Mouse (Mus musculus) forebrain, embryonic 15.5 days (tissue): Measurements from ENCODE around the gene Foxp1. TPM values are rescaled to one million over a fixed set of nuclear protein-coding genes. Genes with fewer than 3 reads are reported as not detected.

ENCODE experiments used
- ATAC-seq: fragments of 200-750 bp; cut with Nextera tagmentation; replicated peaks from 2 replicates; pipeline ENCODE4 v1.8.0; 2017; ENCODE audit warnings: mild to moderate bottlenecking, moderate TSS enrichment, moderate library complexity
- H3K27ac ChIP-seq: fragments of 300-500 bp; sonication (generic); replicated peaks from 2 replicates; pipeline ENCODE4 v1.5.1; 2015; ENCODE audit warnings: mild to moderate bottlenecking, inconsistent platforms
- H3K27me3 ChIP-seq: fragments of 300-500 bp; sonication (generic); 2 replicates; pipeline ENCODE4 v1.6.1; 2015; ENCODE audit warnings: inconsistent platforms
- H3K36me3 ChIP-seq: fragments of 300-500 bp; sonication (generic); 2 replicates; pipeline ENCODE4 v1.6.1; 2015; ENCODE audit warnings: mild to moderate bottlenecking, inconsistent platforms
- H3K4me1 ChIP-seq: fragments of 300-500 bp; sonication (generic); 2 replicates; pipeline ENCODE4 v1.6.1; 2015; ENCODE audit warnings: inconsistent platforms
- H3K4me2 ChIP-seq: fragments of 300-500 bp; sonication (generic); replicated peaks from 2 replicates; pipeline ENCODE4 v1.6.1; 2015; ENCODE audit warnings: mild to moderate bottlenecking, inconsistent platforms
- H3K4me3 ChIP-seq: fragments of 300-500 bp; sonication (generic); 2 replicates; pipeline ENCODE4 v1.5.1; 2015; ENCODE audit warnings: mild to moderate bottlenecking, inconsistent platforms
- H3K9ac ChIP-seq: fragments of 300-500 bp; sonication (generic); replicated peaks from 2 replicates; pipeline ENCODE4 v1.6.1; 2015; ENCODE audit warnings: mild to moderate bottlenecking, inconsistent platforms
- H3K9me3 ChIP-seq: fragments of 300-500 bp; sonication (generic); 2 replicates; pipeline ENCODE4 v1.6.1; 2016; ENCODE audit warnings: inconsistent platforms
- WGBS: fragments of 180-500 bp; shearing (Covaris S2); methylation state at CpG from one replicate; pipeline ENCODE4 v1.1.7; 2015; ENCODE audit warnings: mixed read lengths; 5-methylcytosine and 5-hydroxymethylcytosine counted together
- polyA plus RNA-seq: library from polyadenylated mRNA; unstranded; fragments of >200 nt; fragmentation: Nextera tagmentation; extraction: Ambion mirVana; gene quantifications from 2 replicates; pipeline ENCODE4 v1.2.1, GENCODE M21; 2015

The Foxp1 gene
- polyA plus RNA-seq, 1 experiment from 2014 or later: 102 TPM

DNA sequence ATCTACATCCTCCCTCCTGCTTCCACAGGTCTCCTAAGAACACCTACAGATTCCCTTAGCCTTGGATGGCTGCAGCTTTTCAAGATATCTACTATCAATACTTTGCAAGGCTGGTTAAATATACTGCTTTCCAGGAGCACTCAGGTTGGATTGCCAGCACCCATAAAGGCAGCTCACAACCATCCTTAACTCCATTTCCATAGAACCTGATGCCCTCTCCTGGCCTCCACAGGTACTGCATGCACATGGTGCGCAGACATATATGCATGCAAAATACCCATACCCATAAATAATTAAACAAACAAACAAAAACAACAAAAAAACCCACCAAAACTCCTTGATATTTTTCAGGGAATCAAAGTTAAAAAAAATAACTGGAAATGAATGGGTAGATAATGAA lies 514.0 kb downstream of the Foxp1 start:
- ATAC-seq: no peak
- 100% methylated on average over 1 of the region's 1 CpGs for WGBS
- H3K27ac ChIP-seq: no peak overlapping the region
- H3K9me3 ChIP-seq: no peaks in the 10 kb centered on the region
- no peak overlapping the region for H3K9ac ChIP-seq
- peaks cover 18% of the 10 kb centered on the region for H3K4me1 ChIP-seq
- peaks cover 7% of the 10 kb centered on the region; the same call in 1 of the 2 replicates for H3K36me3 ChIP-seq
- H3K4me2 ChIP-seq: no peak overlapping the region
- no peaks in the 10 kb centered on the region for H3K27me3 ChIP-seq
- H3K4me3 ChIP-seq: no peak overlapping the region

DNA sequence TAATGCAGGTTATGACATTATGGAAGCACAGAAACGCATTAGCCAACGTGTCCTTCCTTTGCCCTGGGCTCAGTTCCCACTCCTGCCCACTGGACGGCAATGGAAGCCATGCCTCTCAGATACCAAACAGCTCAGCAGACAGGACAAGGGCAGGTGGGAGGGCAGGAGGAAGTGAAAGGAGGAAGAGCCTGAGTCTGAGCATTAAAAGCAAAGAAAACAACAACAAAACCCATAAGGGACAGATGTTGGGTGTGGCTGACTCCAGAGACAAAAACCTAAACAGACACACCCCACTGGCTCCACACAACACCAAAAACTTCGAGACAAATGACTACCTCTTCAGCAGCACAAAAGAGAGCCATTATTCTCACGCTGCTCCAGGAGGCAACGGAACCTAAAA lies 515.0 kb downstream of the Foxp1 start:
- Histone ChIP-seq H3K27me3 (no peaks in the 10 kb centered on the region), H3K9me3 (no peaks in the 10 kb centered on the region), H3K9ac (no peak overlapping the region), H3K36me3 (peaks cover 7% of the 10 kb centered on the region; the same call in 1 of the 2 replicates), H3K4me3 (no peak overlapping the region), H3K4me1 (peaks cover 8% of the 10 kb centered on the region), H3K27ac (no peak overlapping the region), H3K4me2 (no peak overlapping the region)
- ATAC-seq: no peak
- 65% methylated on average over 6 of the region's 6 CpGs for WGBS

DNA sequence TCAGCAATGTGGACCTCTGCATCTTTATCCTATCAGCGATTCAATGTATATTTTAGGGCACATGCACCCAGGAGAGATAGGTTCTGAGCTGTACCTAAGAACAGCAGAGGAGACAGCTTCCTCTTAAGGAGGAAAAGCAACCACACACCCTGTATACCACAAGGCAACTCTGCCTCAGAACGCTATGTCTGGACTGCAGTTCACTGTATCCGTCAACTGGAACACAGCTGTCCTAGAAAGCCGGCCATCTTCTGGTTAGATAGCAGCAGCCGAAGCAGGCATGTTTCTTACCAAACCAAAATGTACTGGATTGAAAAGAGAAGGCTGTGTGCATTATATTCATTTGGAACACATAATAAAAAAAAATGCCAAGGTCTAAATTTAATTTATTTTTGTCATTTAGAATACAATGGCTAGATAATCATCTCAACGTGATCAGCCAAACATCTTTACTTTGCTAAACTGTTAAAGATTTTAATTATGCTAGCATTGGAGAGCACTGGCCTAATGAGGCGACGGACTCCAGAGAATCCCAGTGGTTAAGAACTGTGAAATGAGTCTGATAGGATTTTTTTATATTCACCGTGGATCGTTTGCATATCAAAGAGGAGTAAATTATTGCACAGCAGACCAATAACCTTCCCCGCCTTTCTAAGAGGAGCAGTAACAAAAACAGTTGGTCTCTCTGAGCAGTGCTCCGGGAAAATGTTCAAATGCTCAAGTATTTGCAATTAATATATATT lies 518.1 kb downstream of the Foxp1 start:
- Histone ChIP-seq H3K9ac (no peak overlapping the region), H3K9me3 (no peaks in the 10 kb centered on the region), H3K27ac (no peak overlapping the region), H3K4me3 (no peak overlapping the region), H3K36me3 (peaks cover 7% of the 10 kb centered on the region; the same call in 1 of the 2 replicates), H3K4me1 (peaks cover 25% of the 10 kb centered on the region), H3K27me3 (no peaks in the 10 kb centered on the region), H3K4me2 (no peak overlapping the region)
- ATAC-seq: no peak
- WGBS: 27% methylated on average over 12 of the region's 12 CpGs

DNA sequence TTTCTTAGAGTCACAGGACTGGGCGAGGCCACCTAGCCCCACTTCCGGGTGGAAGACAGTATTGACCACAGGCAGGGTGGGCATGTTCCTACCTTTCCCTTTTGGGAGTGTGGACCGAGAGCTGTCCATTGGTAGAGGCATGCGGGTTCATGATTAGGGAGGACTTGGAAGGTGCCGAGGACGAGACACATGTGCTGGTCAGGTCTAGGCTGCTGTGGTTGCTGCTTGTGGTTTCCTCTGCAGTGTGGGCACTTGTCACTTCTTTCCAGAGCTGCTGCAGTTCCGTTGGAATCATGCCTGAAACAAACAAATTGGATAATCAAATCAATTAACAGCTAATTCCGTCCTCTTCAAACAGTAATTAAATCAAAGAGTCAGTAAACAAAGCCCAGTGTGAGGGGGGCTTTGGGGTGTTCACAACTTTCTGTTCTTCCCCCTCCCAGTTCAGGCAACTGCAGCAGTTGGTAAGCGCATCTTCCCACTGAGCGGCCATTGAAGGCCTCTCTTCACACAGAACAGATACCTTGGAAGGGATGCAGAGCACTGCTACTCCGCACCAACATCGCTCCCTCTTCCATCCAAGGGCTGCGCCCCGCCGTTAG lies 519.3 kb downstream of the Foxp1 start:
- no peak overlapping the region for H3K9ac ChIP-seq
- H3K4me1 ChIP-seq: peaks cover 31% of the 10 kb centered on the region
- no peak overlapping the region for H3K4me2 ChIP-seq
- ATAC-seq: no peak
- 73% methylated on average over 15 of the region's 15 CpGs for WGBS
- no peaks in the 10 kb centered on the region for H3K27me3 ChIP-seq
- no peak overlapping the region for H3K4me3 ChIP-seq
- no peaks in the 10 kb centered on the region for H3K9me3 ChIP-seq
- H3K27ac ChIP-seq: no peak overlapping the region
- 0 out of 2 replicates have a peak, but pooled peaks cover 2% of the 10 kb centered on the region for H3K36me3 ChIP-seq

DNA sequence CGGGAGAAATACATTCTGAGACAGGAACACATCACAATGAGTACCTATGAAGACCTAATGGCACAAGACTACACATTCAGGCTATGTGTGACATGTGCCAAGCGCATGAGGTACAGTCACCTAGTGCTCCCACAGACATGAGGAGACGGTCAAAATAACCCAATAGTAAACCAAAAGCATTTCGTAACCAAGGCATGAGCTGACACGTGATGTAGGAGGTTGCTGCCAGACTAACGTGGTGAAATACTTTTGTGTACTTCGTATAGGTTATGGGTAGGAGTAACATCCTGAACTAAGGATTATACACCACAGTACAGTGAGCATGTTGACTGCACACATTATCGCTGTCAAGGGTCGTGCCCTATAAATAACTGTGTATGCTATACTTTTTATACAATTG lies 520.9 kb downstream of the Foxp1 start:
- no peak for ATAC-seq
- peaks cover 31% of the 10 kb centered on the region for H3K4me1 ChIP-seq
- WGBS: 93% methylated on average over 9 of the region's 9 CpGs

DNA sequence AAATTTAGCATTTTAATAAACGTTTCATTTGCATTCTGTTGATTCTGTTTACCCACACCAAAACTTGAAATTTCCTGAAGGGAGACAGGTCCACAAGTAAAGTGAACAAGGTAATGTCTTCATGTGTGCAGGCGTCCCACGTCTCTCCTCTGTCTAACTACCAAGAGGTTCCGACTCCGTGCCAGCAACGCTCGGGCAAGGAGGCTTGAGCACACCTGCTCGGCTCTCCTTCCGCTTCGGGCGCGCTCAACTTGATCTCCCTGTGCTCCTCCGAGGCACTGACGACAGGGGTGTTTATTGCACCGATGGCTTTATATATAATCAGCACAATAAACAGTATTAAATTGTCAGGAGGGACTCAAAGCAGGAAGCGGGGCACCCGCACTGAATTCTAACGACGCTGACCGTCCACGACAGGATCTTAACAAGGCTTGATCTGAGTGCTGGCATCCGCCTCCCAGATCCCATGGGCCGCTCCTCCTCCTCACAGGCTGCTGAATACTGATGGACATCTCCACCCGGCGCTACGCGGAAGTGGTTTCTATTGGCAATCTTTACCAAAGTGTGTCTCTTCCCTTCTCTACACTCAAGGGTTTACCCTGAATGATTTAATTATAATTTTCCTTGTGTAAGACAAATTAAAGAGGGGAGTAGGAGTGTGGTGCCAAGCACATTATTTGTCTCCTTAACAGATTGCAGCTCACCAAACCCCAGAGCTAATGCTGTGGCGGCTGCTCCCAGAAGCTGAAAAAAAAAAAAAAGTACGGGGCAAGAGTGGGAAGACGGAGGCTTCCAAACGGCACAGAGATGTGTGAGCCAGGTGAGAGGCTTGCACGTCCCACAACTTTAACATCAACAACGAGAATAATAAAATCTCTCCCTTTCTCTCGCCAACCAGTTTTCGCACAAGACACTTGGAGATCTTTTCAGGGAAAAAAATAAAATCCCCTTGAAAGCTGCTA lies 523.3 kb downstream of the Foxp1 start:
- WGBS: 41% methylated on average over 35 of the region's 35 CpGs
- Histone ChIP-seq H3K27ac (0 out of 2 replicates have a peak overlapping the region, but pooled peaks have one; percentile 28), H3K27me3 (no peaks in the 10 kb centered on the region), H3K4me1 (peaks cover 34% of the 10 kb centered on the region), H3K4me3 (peak overlapping the region; percentile 18), H3K9ac (0 out of 2 replicates have a peak overlapping the region, but pooled peaks have one; percentile 14), H3K36me3 (no peaks in the 10 kb centered on the region), H3K4me2 (peak overlapping the region; percentile 41), H3K9me3 (no peaks in the 10 kb centered on the region)
- ATAC-seq: 0 out of 2 replicates have a peak, but pooled peaks have one; percentile 24

More for the DNA sequence above, 520.9 kb downstream of the Foxp1 start:
- no peak overlapping the region for H3K27ac ChIP-seq
- no peaks in the 10 kb centered on the region for H3K36me3 ChIP-seq
- no peak overlapping the region for H3K9ac ChIP-seq
- no peaks in the 10 kb centered on the region for H3K9me3 ChIP-seq
- no peaks in the 10 kb centered on the region for H3K27me3 ChIP-seq
- no peak overlapping the region for H3K4me2 ChIP-seq
- H3K4me3 ChIP-seq: no peak overlapping the region

DNA sequence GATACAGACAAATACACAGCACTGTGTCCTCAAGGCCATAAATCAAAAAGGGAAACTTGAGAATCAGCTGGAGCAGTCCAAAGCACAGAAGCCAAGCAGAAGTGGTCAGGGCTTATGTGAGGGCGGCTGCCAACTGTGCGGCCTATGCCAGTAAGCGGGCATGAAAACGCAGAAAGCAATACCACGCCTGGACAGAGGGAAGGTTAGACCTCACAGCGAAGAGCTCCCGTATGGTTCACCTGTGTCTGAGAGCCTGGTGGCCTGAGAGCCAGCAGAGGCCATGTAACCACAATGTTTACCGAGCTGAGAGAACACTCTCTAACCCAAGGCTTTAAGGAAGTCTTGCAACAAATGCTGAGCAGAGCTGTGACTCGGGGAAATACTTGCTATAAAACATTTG lies 524.8 kb downstream of the Foxp1 start:
- H3K27me3 ChIP-seq: no peaks in the 10 kb centered on the region
- no peak overlapping the region for H3K4me2 ChIP-seq
- peaks cover 38% of the 10 kb centered on the region for H3K4me1 ChIP-seq
- no peaks in the 10 kb centered on the region for H3K36me3 ChIP-seq
- no peak for ATAC-seq
- no peak overlapping the region for H3K27ac ChIP-seq
- no peaks in the 10 kb centered on the region for H3K9me3 ChIP-seq
- no peak overlapping the region for H3K9ac ChIP-seq
- WGBS: 92% methylated on average over 9 of the region's 9 CpGs
- H3K4me3 ChIP-seq: no peak overlapping the region

DNA sequence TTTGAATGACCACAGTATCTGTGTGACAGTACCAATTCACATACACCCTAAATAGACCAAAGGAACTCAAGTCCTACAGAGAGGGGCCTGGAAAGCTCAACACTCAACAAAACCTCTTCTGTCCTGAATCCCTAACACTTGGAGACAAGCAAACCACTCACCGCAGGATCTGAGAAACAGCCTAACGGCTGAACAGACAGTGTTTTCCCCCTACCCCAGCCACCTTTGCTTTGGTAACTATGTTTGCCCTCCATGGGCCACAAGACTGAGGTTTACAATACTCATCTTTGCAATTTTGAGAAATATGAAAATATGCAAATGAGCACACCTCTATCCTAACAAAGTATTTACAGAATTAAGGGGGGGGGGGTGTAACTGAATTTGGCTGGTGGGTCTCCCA lies 525.7 kb downstream of the Foxp1 start:
- Histone ChIP-seq H3K9ac (no peak overlapping the region), H3K27me3 (no peaks in the 10 kb centered on the region), H3K4me1 (peaks cover 38% of the 10 kb centered on the region), H3K4me2 (no peak overlapping the region), H3K27ac (no peak overlapping the region), H3K4me3 (no peak overlapping the region), H3K36me3 (no peaks in the 10 kb centered on the region), H3K9me3 (no peaks in the 10 kb centered on the region)
- no peak for ATAC-seq
- WGBS: 92% methylated on average over 2 of the region's 2 CpGs

DNA sequence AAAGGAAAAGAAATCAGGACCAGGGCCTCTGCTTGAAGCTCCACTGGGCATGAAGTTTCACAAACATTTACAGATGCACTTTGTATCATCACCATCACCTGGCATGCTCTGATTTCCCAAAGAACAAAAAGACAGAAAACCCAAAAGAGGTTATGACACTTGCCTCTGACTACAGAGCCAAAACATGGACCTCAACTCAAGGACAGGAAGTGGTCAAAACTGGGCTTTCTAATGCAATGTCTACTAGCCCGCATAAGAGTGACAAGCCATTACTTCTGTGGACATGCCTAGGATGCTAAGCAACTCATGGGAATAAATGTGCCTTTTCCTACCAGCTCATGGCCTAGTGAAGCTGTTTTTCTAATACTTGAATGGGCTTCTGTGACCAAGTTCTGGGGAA lies 526.2 kb downstream of the Foxp1 start:
- H3K4me3 ChIP-seq: no peak overlapping the region
- no peaks in the 10 kb centered on the region for H3K9me3 ChIP-seq
- H3K36me3 ChIP-seq: no peaks in the 10 kb centered on the region
- H3K4me1 ChIP-seq: peaks cover 38% of the 10 kb centered on the region
- H3K9ac ChIP-seq: no peak overlapping the region
- 76% methylated on average over 1 of the region's 1 CpGs for WGBS
- no peak for ATAC-seq
- H3K27me3 ChIP-seq: no peaks in the 10 kb centered on the region
- H3K27ac ChIP-seq: no peak overlapping the region
- H3K4me2 ChIP-seq: no peak overlapping the region

DNA sequence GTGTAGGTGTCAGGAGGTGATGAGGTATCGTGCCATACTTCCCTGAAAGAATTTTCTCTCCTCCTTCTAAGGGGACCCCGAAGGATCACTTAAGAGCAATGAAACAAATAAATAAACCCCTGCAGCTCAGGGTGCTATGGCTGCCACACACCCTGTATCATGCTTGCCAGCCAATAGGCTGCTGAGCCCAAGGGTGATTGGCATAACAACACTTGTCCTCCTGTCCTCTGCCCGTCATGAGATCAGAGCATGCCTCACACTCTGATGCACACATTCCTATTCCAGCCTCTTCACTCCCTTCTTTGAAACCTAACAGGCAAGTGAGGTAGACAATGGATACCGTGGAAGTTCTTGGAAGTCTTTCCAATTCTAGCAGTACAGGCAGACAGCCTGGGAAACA lies 526.8 kb downstream of the Foxp1 start:
- Histone ChIP-seq H3K36me3 (no peaks in the 10 kb centered on the region), H3K9ac (no peak overlapping the region), H3K27ac (no peak overlapping the region), H3K4me2 (no peak overlapping the region), H3K4me3 (no peak overlapping the region), H3K9me3 (no peaks in the 10 kb centered on the region), H3K4me1 (peaks cover 33% of the 10 kb centered on the region), H3K27me3 (no peaks in the 10 kb centered on the region)
- ATAC-seq: no peak
- 72% methylated on average over 4 of the region's 4 CpGs for WGBS

DNA sequence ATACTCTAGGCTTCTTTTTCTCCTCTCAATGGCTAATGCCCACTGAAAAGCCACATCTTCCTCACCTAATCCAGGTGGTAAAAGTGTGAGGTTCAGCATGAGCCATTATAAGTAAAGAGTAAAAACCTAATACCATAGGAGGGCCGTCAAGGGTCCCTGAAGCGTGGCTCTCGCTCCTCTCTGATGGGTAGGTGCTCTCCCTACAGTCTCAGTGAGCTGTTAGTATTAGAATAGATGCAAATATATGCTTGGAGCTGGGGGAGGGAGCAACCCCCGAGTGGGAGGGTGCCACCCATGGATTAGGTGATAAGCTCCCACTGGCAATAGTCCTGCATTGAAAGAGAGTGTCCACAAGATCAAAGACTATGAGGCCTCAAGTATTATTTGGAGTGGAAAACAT lies 527.6 kb downstream of the Foxp1 start:
- H3K4me1 ChIP-seq: peaks cover 25% of the 10 kb centered on the region
- no peak for ATAC-seq
- no peak overlapping the region for H3K4me3 ChIP-seq
- H3K27ac ChIP-seq: peak overlapping the region; percentile 27; the same call in 1 of the 2 replicates
- no peaks in the 10 kb centered on the region for H3K9me3 ChIP-seq
- no peak overlapping the region for H3K4me2 ChIP-seq
- 75% methylated on average over 4 of the region's 4 CpGs for WGBS
- H3K36me3 ChIP-seq: no peaks in the 10 kb centered on the region
- H3K9ac ChIP-seq: no peak overlapping the region
- H3K27me3 ChIP-seq: no peaks in the 10 kb centered on the region
